Mouse (Mus musculus): ENCODE data around the gene Cnot11. TPM values are rescaled to one million over a fixed set of nuclear protein-coding genes. Genes with fewer than 3 reads are reported as not detected.

Cnot11 gene
- total and polyA plus RNA-seq, 2 experiments from 2014 or later, result 11.7 to 14.7 TPM

DNA sequence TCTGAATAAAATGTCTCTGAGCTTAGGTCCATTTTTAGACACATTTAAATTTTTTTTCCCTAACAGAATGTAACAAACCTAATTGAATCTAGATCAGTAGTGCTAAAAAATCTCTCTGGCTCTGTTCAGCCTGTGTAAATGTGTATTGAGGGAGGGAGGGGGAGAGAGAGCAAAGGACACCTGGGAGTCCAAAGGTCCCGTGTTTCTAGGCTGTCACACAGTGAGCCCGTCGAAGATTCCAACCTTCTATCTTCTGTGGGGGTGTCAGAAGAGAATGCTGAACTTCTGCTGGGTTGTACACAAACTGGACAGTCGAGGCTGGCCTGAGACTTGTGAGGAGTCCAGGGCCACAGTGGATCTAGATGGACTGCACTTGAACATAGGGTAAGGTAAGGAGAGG lies 57.3 kb downstream of the Cnot11 start:
- WGBS, result 66% methylated on average over 4 of the region's 4 CpGs
- Histone ChIP-seq H3K9me3 (replicated peaks; ENCODE audit: control insufficient read depth, low read length) (no peaks in the 10 kb centered on the region), H3K27me3 (ENCODE audit: control insufficient read depth, insufficient read depth, low read length) (no peaks in the 10 kb centered on the region), H3K36me3 (replicated peaks; ENCODE audit: control insufficient read depth, insufficient read depth, low read length) (no peaks in the 10 kb centered on the region), H3K4me3 (ENCODE audit: low read depth, low read length) (no peak overlapping the region), H3K4me1 (ENCODE audit: control insufficient read depth, insufficient read depth) (no peaks in the 10 kb centered on the region), H3K4me2 (ENCODE audit: low read depth, low read length) (no peak overlapping the region), H3K9ac (replicated peaks; ENCODE audit: low read depth, low read length) (no peak overlapping the region), H3K27ac (ENCODE audit: low read depth) (no peak overlapping the region)
- TF ChIP-seq EP300 (IDR thresholded peaks at IDR 0.05; ENCODE audit: low read depth) (no peak), CTCF (IDR thresholded peaks at IDR 0.05; ENCODE audit: low read depth) (no peak)
- no peak for DNase-seq (ENCODE audit: low spot score)
- no peak for ATAC-seq (ENCODE audit: insufficient read depth, low read depth)

DNA sequence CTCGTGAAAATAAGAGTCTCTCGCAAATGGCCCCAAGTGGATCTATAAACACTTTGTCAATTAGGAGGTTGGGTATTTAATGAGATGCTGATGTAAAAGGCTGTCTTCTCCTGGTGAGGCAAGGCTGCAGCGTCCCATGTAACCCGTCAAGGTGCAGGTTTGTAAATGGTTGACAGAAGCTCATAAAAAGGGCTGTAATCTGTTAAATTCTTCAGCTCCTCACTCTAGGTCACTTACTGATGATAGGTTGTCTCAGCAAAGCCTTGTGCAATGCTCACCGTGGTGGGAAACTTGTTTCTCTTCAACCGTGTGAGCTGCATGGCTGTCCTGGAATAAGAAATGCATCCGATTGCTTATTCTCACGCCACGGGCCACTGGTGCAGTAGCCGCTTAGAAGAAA lies 59.0 kb downstream of the Cnot11 start:
- H3K9me3 ChIP-seq (replicated peaks; ENCODE audit: control insufficient read depth, low read length), result no peaks in the 10 kb centered on the region
- WGBS, result 77% methylated on average over 10 of the region's 10 CpGs
- no peak overlapping the region for H3K27ac ChIP-seq (ENCODE audit: low read depth)
- H3K9ac ChIP-seq (replicated peaks; ENCODE audit: low read depth, low read length), result no peak overlapping the region
- H3K36me3 ChIP-seq (replicated peaks; ENCODE audit: control insufficient read depth, insufficient read depth, low read length), result no peaks in the 10 kb centered on the region
- H3K4me3 ChIP-seq (ENCODE audit: low read depth, low read length), result no peak overlapping the region
- no peak overlapping the region for H3K4me2 ChIP-seq (ENCODE audit: low read depth, low read length)
- no peaks in the 10 kb centered on the region for H3K4me1 ChIP-seq (ENCODE audit: control insufficient read depth, insufficient read depth)
- no peaks in the 10 kb centered on the region for H3K27me3 ChIP-seq (ENCODE audit: control insufficient read depth, insufficient read depth, low read length)
- TF ChIP-seq CTCF (IDR thresholded peaks at IDR 0.05; ENCODE audit: low read depth), result no peak
- no peak for TF ChIP-seq EP300 (IDR thresholded peaks at IDR 0.05; ENCODE audit: low read depth)
- DNase-seq (ENCODE audit: low spot score), result no peak
- no peak for ATAC-seq (ENCODE audit: insufficient read depth, low read depth)

Other genes with a start within 250 kb of the Cnot11 start
- 189 and 198 TPM in 2 replicates for gene Rpl31, start 167.2 kb upstream of the Cnot11 start, total RNA-seq (2014; rRNA removed; ENCODE audit: low replicate concordance)
- 325 and 330 TPM in 2 replicates for gene Rpl31, start 167.2 kb upstream of the Cnot11 start, polyA plus RNA-seq (2015; fragmentation: Nextera tagmentation; extraction: Ambion mirVana)
- 10.2 and 16.7 TPM in 2 replicates for gene Tbc1d8, start 56.2 kb upstream of the Cnot11 start, total RNA-seq (2014; rRNA removed; ENCODE audit: low replicate concordance)
- 6.4 TPM in 2 replicates for gene Tbc1d8, start 56.2 kb upstream of the Cnot11 start, polyA plus RNA-seq (2015; fragmentation: Nextera tagmentation; extraction: Ambion mirVana)
- gene Rnf149, start 42.4 kb downstream of the Cnot11 start, total RNA-seq (2014; rRNA removed; ENCODE audit: low replicate concordance), result 9.0 and 31.3 TPM in 2 replicates
- 9.1 and 10.7 TPM in 2 replicates for gene Rnf149, start 42.4 kb downstream of the Cnot11 start, polyA plus RNA-seq (2015; fragmentation: Nextera tagmentation; extraction: Ambion mirVana)
- gene Creg2, start 116.5 kb downstream of the Cnot11 start, total RNA-seq (2014; rRNA removed; ENCODE audit: low replicate concordance), result not detected in 2 replicates
- gene Creg2, start 116.5 kb downstream of the Cnot11 start, polyA plus RNA-seq (2015; fragmentation: Nextera tagmentation; extraction: Ambion mirVana), result 0.01 and 0.03 TPM in 2 replicates
- not detected in 2 replicates for gene Rfx8, start 186.0 kb downstream of the Cnot11 start, total RNA-seq (2014; rRNA removed; ENCODE audit: low replicate concordance)
- 0.68 and 0.71 TPM in 2 replicates for gene Rfx8, start 186.0 kb downstream of the Cnot11 start, polyA plus RNA-seq (2015; fragmentation: Nextera tagmentation; extraction: Ambion mirVana)

Measured in heart, postnatal 0 days (tissue).